Mouse (Mus musculus) midbrain, embryonic 14.5 days (tissue): ENCODE measurements around the gene Tex14. TPM values are rescaled to one million over a fixed set of nuclear protein-coding genes. Genes with fewer than 3 reads are reported as not detected.
A peak's percentile ranks its signal among the peaks of the same experiment; 100 is the strongest.

Experiments used
- ATAC-seq: fragments of 200-750 bp; cut with Nextera tagmentation; 2 replicates; pipeline ENCODE4 v1.8.0; 2017; ENCODE audit warnings: moderate number of reproducible peaks, moderate library complexity; ENCODE audit not compliant: low FRiP score, low TSS enrichment
- DNase-seq: peaks from one replicate; pipeline ENCODE4 v3.0.0-alpha.2; 2015
- H3K27ac ChIP-seq: fragments of 300-500 bp; sonication (generic); replicated peaks from 2 replicates; pipeline ENCODE4 v1.5.1; 2014; ENCODE audit warnings: mild to moderate bottlenecking, low read depth, low read length, moderate library complexity
- H3K27me3 ChIP-seq: fragments of 300-500 bp; sonication (generic); 2 replicates; pipeline ENCODE4 v1.6.1; 2014; ENCODE audit warnings: low read length, control low read depth, mixed read lengths; ENCODE audit not compliant: control insufficient read depth, insufficient read depth
- H3K36me3 ChIP-seq: fragments of 300-500 bp; sonication (generic); 2 replicates; pipeline ENCODE4 v1.6.1; 2014; ENCODE audit warnings: low read length, control low read depth; ENCODE audit not compliant: control insufficient read depth, insufficient read depth
- H3K4me1 ChIP-seq: fragments of 300-500 bp; sonication (generic); 2 replicates; pipeline ENCODE4 v1.6.1; 2014; ENCODE audit warnings: mild to moderate bottlenecking, antibody characterized with exemption, low read length, control low read depth; ENCODE audit not compliant: control insufficient read depth, insufficient read depth
- H3K4me2 ChIP-seq: fragments of 300-500 bp; sonication (generic); 2 replicates; pipeline ENCODE4 v1.6.1; 2014; ENCODE audit warnings: mild to moderate bottlenecking, low read length, moderate library complexity
- H3K4me3 ChIP-seq: fragments of 300-500 bp; sonication (generic); replicated peaks from 2 replicates; pipeline ENCODE4 v1.5.1; 2014; ENCODE audit warnings: low read depth, low read length
- H3K9ac ChIP-seq: fragments of 300-500 bp; sonication (generic); replicated peaks from 2 replicates; pipeline ENCODE4 v1.6.1; 2014; ENCODE audit warnings: mild to moderate bottlenecking, low read length, moderate library complexity
- H3K9me3 ChIP-seq: fragments of 300-500 bp; sonication (generic); 2 replicates; pipeline ENCODE4 v1.6.1; 2016; ENCODE audit warnings: low read length, control low read depth, mixed read lengths; ENCODE audit not compliant: control insufficient read depth
- WGBS: fragments of 180-500 bp; shearing (Covaris S2); extraction: QIAGEN DNeasy Blood & Tissue Kit; methylation state at CpG from one replicate; pipeline ENCODE4 v1.1.7; 2014; 5-methylcytosine and 5-hydroxymethylcytosine counted together
- polyA plus RNA-seq: library from polyadenylated mRNA; unstranded; fragments of >200 nt; fragmentation: Nextera tagmentation; extraction: Ambion mirVana; gene quantifications from 2 replicates; pipeline ENCODE4 v1.2.1, GENCODE M21; 2014

Gene Tex14
- polyA plus RNA-seq, 1 experiment from 2014 or later = 0.86 TPM

DNA sequence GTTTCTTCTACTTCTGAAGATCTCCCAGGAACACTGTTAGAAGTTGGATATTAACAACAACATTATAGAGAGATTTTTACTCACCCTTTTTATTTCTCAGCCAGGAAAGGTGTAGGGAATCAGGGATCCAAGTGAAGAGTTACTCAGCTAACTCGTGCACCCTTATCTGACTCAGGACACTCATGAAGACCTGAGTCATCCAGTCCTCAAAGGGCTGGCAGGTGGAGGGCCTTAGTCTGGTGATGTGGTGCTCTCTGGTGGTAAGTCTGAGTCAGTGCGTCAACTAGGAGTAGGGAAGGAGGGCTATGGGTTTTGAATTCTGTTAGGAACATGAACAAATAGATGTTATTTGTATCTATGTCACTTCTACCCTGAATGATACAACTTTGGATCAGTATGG lies 114.4 kb downstream of the Tex14 start:
- no peak overlapping the region for H3K9ac ChIP-seq
- no peaks in the 10 kb centered on the region for H3K27me3 ChIP-seq
- H3K36me3 ChIP-seq = no peaks in the 10 kb centered on the region
- H3K9me3 ChIP-seq = no peaks in the 10 kb centered on the region
- no peak for ATAC-seq
- H3K4me3 ChIP-seq = no peak overlapping the region
- 8% methylated on average over 2 of the region's 2 CpGs for WGBS
- no peaks in the 10 kb centered on the region for H3K4me1 ChIP-seq
- no peak overlapping the region for H3K27ac ChIP-seq
- peak; percentile 56 for DNase-seq
- no peak overlapping the region for H3K4me2 ChIP-seq

GRCm38 (mm10) chr11:87523466-87523865 lies 118.6 kb downstream of the Tex14 start:
- no peak for ATAC-seq
- no peak overlapping the region for H3K4me2 ChIP-seq
- H3K9me3 ChIP-seq = no peaks in the 10 kb centered on the region
- H3K27ac ChIP-seq = no peak overlapping the region
- H3K36me3 ChIP-seq = no peaks in the 10 kb centered on the region
- H3K4me1 ChIP-seq = no peaks in the 10 kb centered on the region
- no peak for DNase-seq
- WGBS = 63% methylated on average over 5 of the region's 5 CpGs
- H3K27me3 ChIP-seq = no peaks in the 10 kb centered on the region
- no peak overlapping the region for H3K4me3 ChIP-seq
- H3K9ac ChIP-seq = no peak overlapping the region

DNA sequence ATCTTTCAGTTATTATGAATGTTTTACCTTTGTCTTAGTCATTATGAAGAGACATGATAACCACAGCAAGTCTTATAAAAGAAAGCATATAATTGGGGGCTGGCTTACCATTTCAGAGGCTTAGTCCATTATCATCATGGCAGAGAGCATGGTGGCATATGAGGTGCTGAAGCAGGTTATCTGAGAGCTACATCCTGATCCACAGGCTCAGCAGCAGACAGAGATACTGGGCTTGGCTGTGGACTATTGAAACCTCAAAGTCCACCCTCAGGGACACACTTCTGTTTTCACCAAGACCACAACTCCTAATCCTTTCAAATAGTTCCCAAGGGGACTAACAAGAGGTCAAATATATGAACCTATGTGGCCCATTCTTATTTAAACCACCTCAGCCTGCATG lies 119.1 kb downstream of the Tex14 start:
- Histone ChIP-seq H3K4me2 (no peak overlapping the region), H3K4me3 (no peak overlapping the region), H3K27ac (no peak overlapping the region), H3K9me3 (no peaks in the 10 kb centered on the region), H3K4me1 (no peaks in the 10 kb centered on the region), H3K36me3 (no peaks in the 10 kb centered on the region), H3K9ac (no peak overlapping the region), H3K27me3 (no peaks in the 10 kb centered on the region)
- ATAC-seq (no peak), DNase-seq (no peak)

GRCm38 (mm10) chr11:87524780-87525179 lies 119.9 kb downstream of the Tex14 start:
- ATAC-seq = no peak
- no peak overlapping the region for H3K4me2 ChIP-seq
- no peaks in the 10 kb centered on the region for H3K36me3 ChIP-seq
- no peak overlapping the region for H3K9ac ChIP-seq
- no peaks in the 10 kb centered on the region for H3K4me1 ChIP-seq
- no peak overlapping the region for H3K4me3 ChIP-seq
- no peaks in the 10 kb centered on the region for H3K9me3 ChIP-seq
- no peak overlapping the region for H3K27ac ChIP-seq
- peak; percentile 18 for DNase-seq
- H3K27me3 ChIP-seq = no peaks in the 10 kb centered on the region

- Histone ChIP-seq H3K9ac (no peak overlapping the region), H3K4me1 (no peaks in the 10 kb centered on the region), H3K27me3 (no peaks in the 10 kb centered on the region), H3K4me3 (no peak overlapping the region), H3K9me3 (no peaks in the 10 kb centered on the region), H3K27ac (no peak overlapping the region), H3K4me2 (no peak overlapping the region), H3K36me3 (no peaks in the 10 kb centered on the region)
- ATAC-seq (no peak), DNase-seq (no peak)
- 76% methylated on average over 3 of the region's 3 CpGs for WGBS
Observed at GRCm38 (mm10) chr11:87527364-87527763, 122.5 kb downstream of the Tex14 start.

GRCm38 (mm10) chr11:87527990-87528389 lies 123.1 kb downstream of the Tex14 start:
- no peak overlapping the region for H3K4me3 ChIP-seq
- no peak for ATAC-seq
- H3K4me1 ChIP-seq = no peaks in the 10 kb centered on the region
- whole genome bisulfite sequencing = 63% methylated on average over 4 of the region's 4 CpGs
- no peak overlapping the region for H3K4me2 ChIP-seq
- no peaks in the 10 kb centered on the region for H3K27me3 ChIP-seq
- H3K9ac ChIP-seq = no peak overlapping the region
- H3K36me3 ChIP-seq = no peaks in the 10 kb centered on the region
- no peak for DNase-seq
- no peaks in the 10 kb centered on the region for H3K9me3 ChIP-seq
- no peak overlapping the region for H3K27ac ChIP-seq

DNA sequence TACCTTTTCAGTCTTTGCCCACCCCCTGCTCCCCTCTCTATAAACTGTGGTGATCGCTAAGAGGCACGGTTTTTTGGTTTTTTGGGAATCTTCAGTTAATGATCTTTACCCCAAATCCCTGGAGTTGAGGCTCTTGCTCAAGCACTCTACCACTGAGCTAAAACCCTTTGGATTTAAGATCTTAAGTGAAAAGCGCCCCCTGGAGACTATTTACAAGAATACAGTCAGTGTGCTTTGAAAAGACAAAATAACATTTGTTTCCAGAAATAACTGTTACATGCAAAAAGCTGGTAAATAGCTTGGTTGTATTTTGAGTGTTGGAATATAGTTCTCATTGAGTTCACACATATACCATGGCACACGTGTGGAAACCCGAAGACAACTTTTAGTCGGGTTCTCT lies 126.8 kb downstream of the Tex14 start:
- Histone ChIP-seq H3K4me2 (no peak overlapping the region), H3K36me3 (no peaks in the 10 kb centered on the region), H3K4me1 (no peaks in the 10 kb centered on the region), H3K27me3 (no peaks in the 10 kb centered on the region), H3K9me3 (no peaks in the 10 kb centered on the region), H3K27ac (no peak overlapping the region), H3K4me3 (no peak overlapping the region), H3K9ac (no peak overlapping the region)
- 50% methylated on average over 6 of the region's 6 CpGs for WGBS
- ATAC-seq (no peak), DNase-seq (peak; percentile 29)

- Histone ChIP-seq H3K4me2 (no peak overlapping the region), H3K27me3 (no peaks in the 10 kb centered on the region), H3K9ac (no peak overlapping the region), H3K9me3 (no peaks in the 10 kb centered on the region), H3K36me3 (no peaks in the 10 kb centered on the region), H3K4me1 (0 out of 2 replicates have a peak, but pooled peaks cover 2% of the 10 kb centered on the region), H3K4me3 (no peak overlapping the region), H3K27ac (no peak overlapping the region)
- WGBS = 42% methylated on average over 8 of the region's 8 CpGs
- no peak for ATAC-seq
- DNase-seq = no peak
Observed at GRCm38 (mm10) chr11:87542285-87542684, 137.4 kb downstream of the Tex14 start.

GRCm38 (mm10) chr11:87542906-87543305 lies 138.0 kb downstream of the Tex14 start:
- H3K9me3 ChIP-seq = no peaks in the 10 kb centered on the region
- WGBS = 55% methylated on average over 3 of the region's 3 CpGs
- no peaks in the 10 kb centered on the region for H3K36me3 ChIP-seq
- H3K27me3 ChIP-seq = no peaks in the 10 kb centered on the region
- H3K4me3 ChIP-seq = no peak overlapping the region
- H3K27ac ChIP-seq = no peak overlapping the region
- H3K4me2 ChIP-seq = no peak overlapping the region
- no peak for ATAC-seq
- 0 out of 2 replicates have a peak, but pooled peaks cover 2% of the 10 kb centered on the region for H3K4me1 ChIP-seq
- DNase-seq = no peak
- no peak overlapping the region for H3K9ac ChIP-seq
